Mouse (Mus musculus) thymus, postnatal 25 days (tissue): ENCODE results near the gene Smim8.
A peak's percentile ranks its signal among the peaks of the same experiment; 100 is the strongest.
"Not testable (repeated sequence)": the region's sequence is repeated elsewhere in the genome, so short reads cannot be mapped to it uniquely, and the experiment has no call there.

Source experiments
- DNase-seq: peaks from one replicate; pipeline ENCODE4 v3.0.0; 2022

Smim8 gene

DNA sequence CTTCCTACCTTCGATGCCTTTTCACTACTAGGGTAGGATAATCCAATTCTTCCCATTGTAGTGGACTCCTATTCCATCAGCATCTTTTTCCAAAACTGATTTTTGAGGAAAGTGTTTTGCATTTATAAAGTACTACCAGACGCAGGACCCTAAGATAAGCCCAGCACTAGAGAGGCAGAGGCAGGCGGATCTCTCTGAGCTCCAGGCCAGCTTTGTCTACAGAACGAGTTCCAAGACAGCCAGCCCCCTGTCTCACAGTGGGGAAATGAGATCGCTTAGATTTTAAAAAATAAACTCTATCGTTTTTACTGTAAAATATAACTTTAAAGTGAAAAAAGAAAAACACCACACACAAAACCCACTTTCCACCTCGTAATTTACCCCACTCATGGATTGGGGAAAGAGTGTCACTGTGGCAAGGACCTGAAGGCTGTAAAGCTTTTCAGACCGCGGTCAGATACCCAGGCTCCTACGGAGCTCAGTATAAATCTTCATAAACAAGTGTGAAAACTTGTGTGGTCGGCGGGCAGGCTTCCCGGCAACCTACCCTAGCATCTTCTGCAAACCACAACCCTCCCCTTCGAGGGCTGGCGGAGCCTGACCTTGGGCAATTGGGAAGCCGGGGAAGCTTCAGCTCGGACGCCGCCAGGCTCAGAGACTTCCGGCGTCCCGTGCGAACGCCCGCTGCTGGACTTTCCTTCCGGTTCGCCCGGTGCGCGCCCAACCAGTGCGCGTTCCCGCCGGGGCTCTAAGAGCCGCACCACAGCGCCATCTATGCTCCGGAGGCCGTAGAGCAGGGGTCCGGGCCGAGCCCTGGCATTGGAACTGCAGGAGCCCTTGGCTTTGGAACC, at the start of gene Smim8:
Gene Smim8 (minus strand): TSS at position 747 of the 851 bp plus-strand sequence.
- DNase-seq: peak; percentile 91

GRCm38 (mm10) chr4:34823901-34824300, 45.7 kb upstream of the Smim8 start:
- DNase-seq: no peak

DNA sequence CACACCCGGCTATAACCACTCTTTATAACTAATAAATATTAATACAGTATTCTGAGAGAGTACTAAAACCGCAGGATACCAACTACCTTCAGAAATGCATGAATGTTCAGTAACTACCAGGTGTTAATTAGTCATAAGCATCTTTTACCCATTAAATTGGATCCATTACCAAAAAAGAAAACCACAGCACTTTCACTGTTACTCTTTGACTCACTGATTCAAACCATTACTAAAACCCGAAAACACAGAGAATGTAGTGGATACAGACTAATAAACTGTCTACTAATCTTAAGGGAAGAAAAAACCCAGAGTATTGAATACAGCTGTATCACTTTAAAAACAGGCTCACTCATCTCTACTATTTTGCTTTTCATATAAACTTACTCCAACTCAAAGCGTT, 41.7 kb upstream of the Smim8 start:
- DNase-seq: no peak

GRCm38 (mm10) chr4:34801166-34802034, 23.2 kb upstream of the Smim8 start:
- DNase-seq: no peak

DNA sequence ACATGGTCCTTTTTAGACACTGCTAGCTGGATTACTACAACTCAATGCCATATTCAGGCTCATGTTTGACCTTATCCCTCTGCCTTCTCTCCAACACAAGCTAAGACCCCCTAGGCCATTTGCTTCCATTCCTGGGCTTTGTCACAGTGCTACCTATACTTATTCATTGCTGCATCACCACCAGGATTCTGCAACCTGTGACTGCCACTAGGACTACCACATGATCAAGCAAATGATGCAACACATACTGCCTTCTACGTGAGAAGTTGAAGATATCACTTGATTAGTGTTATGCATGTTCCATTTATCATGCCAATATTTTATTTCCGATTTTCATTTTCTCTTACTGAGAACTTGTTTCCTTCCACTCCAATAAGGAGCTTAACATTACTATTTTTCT, 19.8 kb upstream of the Smim8 start:
- DNase-seq: no peak

DNA sequence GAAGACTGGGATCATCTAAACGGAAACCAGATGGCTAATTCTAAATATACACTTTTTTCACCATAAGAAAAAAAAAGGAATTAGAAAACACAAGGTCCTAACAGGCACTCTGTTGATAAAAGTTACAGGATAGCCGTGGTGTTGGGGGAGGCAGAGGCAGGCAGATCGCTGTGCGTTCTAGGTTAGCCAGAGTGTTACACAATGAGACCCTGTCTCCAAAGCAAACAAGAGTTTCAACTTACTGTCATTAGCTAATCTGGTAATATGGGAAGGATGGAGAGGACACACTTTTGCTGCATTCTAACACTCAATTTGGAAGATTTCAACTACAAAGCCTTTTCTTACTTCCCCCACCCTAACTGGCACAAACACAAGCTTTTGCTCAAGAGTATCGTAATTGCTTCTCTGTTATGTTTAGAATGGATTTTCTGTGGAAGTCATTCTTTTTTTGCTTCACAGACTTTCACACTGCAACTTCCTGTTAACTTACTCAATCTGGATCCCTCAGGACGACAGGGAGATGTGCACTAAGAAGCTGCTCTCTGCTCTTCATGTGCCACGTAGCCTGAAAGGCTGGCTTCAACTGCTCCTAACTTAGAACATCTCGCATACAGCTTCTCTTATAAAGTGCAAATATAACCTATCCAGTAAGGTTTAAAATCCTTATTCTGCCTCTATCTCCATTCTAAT, 19.2 kb upstream of the Smim8 start:
- DNase-seq: no peak

GRCm38 (mm10) chr4:34796294-34796693, 18.1 kb upstream of the Smim8 start:
- DNase-seq: no peak

- no peak for DNase-seq
Measured at GRCm38 (mm10) chr4:34786476-34786875, 8.3 kb upstream of the Smim8 start.

DNA sequence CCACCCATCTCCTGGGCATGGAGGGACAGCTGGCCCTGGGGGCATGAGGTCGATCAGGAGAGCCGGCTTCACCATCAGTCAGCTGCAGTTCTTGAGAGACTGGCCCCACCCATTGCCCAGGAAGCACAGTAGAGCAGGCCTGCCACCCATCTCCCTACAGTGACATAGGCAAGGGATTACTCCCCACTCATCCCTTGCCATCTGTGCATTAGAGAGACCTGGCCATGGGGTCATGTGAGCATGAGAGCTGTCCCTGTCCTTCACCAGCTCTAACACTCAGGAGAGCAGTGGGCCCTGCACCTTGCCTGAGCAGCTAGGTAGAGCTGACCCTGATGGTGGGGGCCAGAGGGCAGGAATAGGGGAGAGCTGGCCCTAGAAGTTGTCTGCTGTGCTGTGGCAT, 7.4 kb upstream of the Smim8 start:
- no peak for DNase-seq

GRCm38 (mm10) chr4:34784865-34785264, 6.6 kb upstream of the Smim8 start:
- peak; percentile 18 for DNase-seq

DNA sequence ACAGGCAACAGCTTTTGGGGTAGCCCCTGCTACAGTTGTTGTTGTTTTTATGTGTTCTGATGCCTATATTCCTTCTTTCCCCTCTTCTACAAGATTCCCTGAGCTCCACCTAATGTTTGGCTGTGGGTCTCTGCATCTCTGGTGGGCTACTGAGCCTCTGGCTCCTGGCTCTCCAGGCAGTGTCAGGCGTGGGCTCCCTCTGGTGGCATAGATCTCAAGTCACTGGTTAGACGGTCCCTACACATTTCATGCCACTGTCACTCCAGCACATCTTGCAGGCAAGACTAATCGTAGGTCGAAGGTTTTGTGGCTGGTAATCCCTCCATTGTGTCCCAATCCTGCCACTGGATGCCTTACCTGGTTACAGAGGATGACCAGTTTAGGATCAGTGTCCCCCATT, 4.5 kb upstream of the Smim8 start:
- peak; percentile 32 for DNase-seq

- DNase-seq: no peak
Measured at GRCm38 (mm10) chr4:34771652-34772371, 6.4 kb downstream of the Smim8 start.

- DNase-seq: no peak
Measured at GRCm38 (mm10) chr4:34756163-34756562, 22.1 kb downstream of the Smim8 start, which contains the start of gene Gm136. Gm136 (minus strand) TSS chr4:34756263.

DNA sequence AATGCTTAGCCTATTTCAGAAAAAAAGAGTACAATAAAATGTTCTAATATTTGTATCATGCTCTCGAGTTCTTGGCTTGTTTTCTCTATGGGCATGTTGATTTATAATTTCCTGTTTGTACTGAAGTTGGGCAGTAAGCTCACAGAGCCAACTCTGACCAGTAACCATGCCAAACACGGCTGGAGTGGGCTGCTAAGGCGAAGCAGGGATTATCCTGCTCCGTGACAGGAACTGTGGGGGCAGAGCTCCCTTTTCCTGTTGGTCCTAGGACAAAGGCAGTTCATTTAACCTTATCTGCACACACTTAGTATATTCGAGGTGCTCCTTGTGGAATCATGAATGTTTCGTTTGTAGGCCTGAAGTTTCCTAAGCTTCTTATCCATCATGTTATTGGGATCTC, 29.0 kb downstream of the Smim8 start:
- no peak for DNase-seq

DNA sequence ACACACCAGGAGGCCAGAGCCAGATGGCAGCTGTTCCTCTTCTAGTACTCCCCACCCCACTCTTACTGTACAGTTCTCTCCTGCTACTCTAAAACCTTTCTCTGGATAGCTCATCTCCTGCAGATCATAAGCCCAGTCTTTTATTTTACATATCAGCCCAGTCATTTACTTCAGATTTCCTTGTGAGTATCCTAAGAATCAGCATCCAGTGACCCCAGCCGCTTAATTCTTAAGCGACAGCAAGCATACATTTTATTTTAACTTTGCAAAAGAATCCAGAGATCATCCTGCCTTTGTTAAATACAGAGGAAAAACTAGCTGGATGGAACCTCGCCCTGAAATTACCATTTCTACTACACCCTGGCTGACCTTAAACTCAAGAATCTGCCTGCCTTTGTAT, 43.8 kb downstream of the Smim8 start:
- no peak for DNase-seq

DNA sequence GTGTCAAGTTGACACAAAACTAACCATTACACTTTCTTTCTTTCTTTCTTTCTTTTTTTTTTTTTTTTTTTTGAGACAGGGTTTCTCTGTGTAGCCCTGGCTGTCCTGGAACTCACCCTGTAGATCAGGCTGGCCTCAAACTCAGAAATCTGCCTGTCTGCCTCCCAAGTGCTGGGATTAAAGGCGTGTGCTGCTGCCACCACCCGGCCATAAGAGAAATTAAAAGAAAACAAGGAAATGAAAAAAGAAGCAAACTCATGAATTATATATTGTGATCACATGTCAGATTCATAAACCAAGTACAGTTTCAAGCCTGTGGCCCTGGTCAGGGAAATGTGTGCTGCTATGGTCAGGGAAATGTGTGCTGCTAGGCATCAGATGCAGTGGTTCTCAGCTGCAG, 44.8 kb downstream of the Smim8 start:
- DNase-seq: not testable (repeated sequence)

DNA sequence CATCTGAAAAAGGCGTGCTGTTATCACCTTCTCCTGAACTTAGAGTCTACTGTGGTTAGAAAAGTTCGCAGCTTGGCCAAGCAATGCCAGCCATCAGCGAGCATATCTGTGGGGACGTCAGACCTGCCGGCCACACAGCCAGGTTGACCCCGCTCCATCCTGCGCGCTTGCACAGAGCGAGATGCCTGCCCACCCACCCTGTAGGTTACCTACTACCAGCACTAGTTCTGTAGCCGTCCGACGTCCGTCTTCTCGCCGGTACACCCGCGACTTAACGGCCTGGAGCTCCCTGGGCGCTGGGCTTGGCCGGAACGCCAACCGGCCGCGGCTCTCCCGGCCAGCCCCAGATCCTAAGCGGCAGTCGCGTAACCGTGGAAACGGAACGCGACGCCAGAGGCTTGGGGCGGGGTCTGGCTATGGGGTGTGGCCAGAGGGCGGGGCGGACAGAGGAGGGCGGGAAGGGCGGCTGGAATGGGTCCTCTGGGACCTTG, 48.3 kb downstream of the Smim8 start, which contains the start of gene Cfap206:
Gene Cfap206 (minus strand): TSS at position 356 of the 491 bp plus-strand sequence.
- peak; percentile 22 for DNase-seq

DNA sequence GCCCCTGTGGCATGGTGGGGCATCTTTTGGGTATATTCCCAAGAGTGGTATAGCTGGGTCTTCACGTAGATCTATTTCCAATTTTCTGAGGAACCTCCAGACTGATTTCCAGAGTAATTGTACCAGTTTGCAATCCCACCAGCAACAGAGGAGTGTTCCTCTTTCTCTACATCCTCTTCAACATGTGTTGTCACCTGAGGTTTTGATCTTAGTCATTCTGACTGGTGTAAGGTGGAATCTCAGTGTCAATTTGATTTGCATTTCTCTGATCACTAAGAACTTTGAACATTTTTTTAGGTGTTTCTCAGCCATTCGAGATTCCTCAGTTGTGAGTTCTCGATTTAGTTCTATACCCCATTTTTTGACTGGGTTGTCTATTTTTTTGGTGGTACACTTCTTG, 52.5 kb downstream of the Smim8 start:
- DNase-seq: not testable (repeated sequence)

- DNase-seq: no peak
Measured at GRCm38 (mm10) chr4:34724306-34724705, 53.9 kb downstream of the Smim8 start.

- no peak for DNase-seq
Measured at GRCm38 (mm10) chr4:34723186-34723585, 55.0 kb downstream of the Smim8 start.

- no peak for DNase-seq
Measured at GRCm38 (mm10) chr4:34720127-34720895, 57.9 kb downstream of the Smim8 start.
